Mouse (Mus musculus) neural tube, embryonic 15.5 days (tissue): ENCODE measurements around the gene Traf3ip3. TPM values are rescaled to one million over a fixed set of nuclear protein-coding genes. Genes with fewer than 3 reads are reported as not detected.
A peak's percentile ranks its signal among the peaks of the same experiment; 100 is the strongest.

Experiments used
- ATAC-seq: fragments of 200-750 bp; cut with Nextera tagmentation; 2 replicates; pipeline ENCODE4 v1.8.0; 2017; ENCODE audit warnings: mild to moderate bottlenecking, moderate TSS enrichment, moderate library complexity; ENCODE audit not compliant: low FRiP score
- H3K27ac ChIP-seq: fragments of 300-500 bp; sonication (generic); replicated peaks from 2 replicates; pipeline ENCODE4 v1.5.1; 2015; ENCODE audit warnings: mild to moderate bottlenecking, inconsistent platforms
- H3K27me3 ChIP-seq: fragments of 300-500 bp; sonication (generic); replicated peaks from 2 replicates; pipeline ENCODE4 v1.6.1; 2015; ENCODE audit warnings: inconsistent platforms
- H3K36me3 ChIP-seq: fragments of 300-500 bp; sonication (generic); 2 replicates; pipeline ENCODE4 v1.6.1; 2015; ENCODE audit warnings: inconsistent platforms
- H3K4me1 ChIP-seq: fragments of 300-500 bp; sonication (generic); 2 replicates; pipeline ENCODE4 v1.6.1; 2015; ENCODE audit warnings: inconsistent platforms
- H3K4me2 ChIP-seq: fragments of 300-500 bp; sonication (generic); 2 replicates; pipeline ENCODE4 v1.6.1; 2015; ENCODE audit warnings: inconsistent platforms, mild to moderate bottlenecking, moderate library complexity
- H3K4me3 ChIP-seq: fragments of 300-500 bp; sonication (generic); replicated peaks from 2 replicates; pipeline ENCODE4 v1.5.1; 2015; ENCODE audit warnings: mild to moderate bottlenecking, inconsistent platforms
- H3K9ac ChIP-seq: fragments of 300-500 bp; sonication (generic); replicated peaks from 2 replicates; pipeline ENCODE4 v1.6.1; 2015; ENCODE audit warnings: mild to moderate bottlenecking, inconsistent platforms
- H3K9me3 ChIP-seq: fragments of 300-500 bp; sonication (generic); replicated peaks from 2 replicates; pipeline ENCODE4 v1.6.1; 2016; ENCODE audit warnings: inconsistent platforms
- WGBS: fragments of 180-500 bp; shearing (Covaris S2); methylation state at CpG from one replicate; pipeline ENCODE4 v1.1.7; 2015; ENCODE audit warnings: mixed read lengths; 5-methylcytosine and 5-hydroxymethylcytosine counted together
- polyA plus RNA-seq: library from polyadenylated mRNA; unstranded; fragments of >200 nt; fragmentation: Nextera tagmentation; extraction: Ambion mirVana; gene quantifications from 2 replicates; pipeline ENCODE4 v1.2.1, GENCODE M21; 2015

Traf3ip3 gene
- polyA plus RNA-seq, 1 experiment from 2014 or later = 3.8 TPM

DNA sequence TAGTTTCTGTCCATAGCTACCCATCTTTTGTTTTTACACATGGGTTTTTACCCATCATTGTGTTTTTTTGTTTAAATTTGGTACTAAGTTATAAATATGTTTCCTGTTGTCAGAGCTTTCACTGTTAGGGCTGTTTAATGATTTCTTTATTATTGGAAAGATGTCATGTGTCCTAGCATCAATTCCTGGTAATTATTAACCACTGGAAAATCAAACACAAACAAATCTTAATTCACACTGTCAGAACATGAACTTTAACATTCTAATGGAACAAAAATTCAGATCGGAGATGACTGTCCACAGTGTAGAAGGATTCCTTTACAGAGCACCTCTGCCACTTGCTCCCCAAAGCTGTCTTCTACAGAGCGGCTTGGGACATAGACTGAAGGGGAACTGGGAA lies 3.9 kb upstream of the Traf3ip3 start:
- Histone ChIP-seq H3K4me3 (no peak overlapping the region), H3K4me1 (no peaks in the 10 kb centered on the region), H3K4me2 (no peak overlapping the region), H3K27ac (no peak overlapping the region), H3K36me3 (no peaks in the 10 kb centered on the region), H3K9me3 (no peaks in the 10 kb centered on the region), H3K9ac (no peak overlapping the region), H3K27me3 (no peaks in the 10 kb centered on the region)
- no peak for ATAC-seq
- WGBS = 94% methylated on average over 2 of the region's 2 CpGs

DNA sequence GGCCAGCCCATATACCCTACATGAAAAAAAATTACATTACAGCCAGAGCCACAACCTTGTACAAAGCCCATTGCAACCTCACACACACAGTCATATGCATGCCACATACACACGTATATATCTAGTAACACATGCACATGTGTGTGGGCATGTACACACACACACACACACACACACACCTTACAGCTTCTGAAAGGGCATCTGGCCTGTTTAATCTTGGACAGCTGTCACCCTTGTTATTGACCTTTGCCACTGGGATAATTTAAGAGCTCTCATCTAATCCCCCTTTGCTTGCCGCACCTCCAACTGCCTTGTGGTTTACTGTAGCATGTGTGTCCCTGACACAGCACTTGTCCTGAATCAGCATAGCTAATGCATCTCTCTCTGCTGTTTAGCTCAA lies 2.3 kb upstream of the Traf3ip3 start:
- Histone ChIP-seq H3K9ac (no peak overlapping the region), H3K36me3 (no peaks in the 10 kb centered on the region), H3K4me2 (no peak overlapping the region), H3K27ac (no peak overlapping the region), H3K27me3 (no peaks in the 10 kb centered on the region), H3K4me1 (no peaks in the 10 kb centered on the region), H3K4me3 (no peak overlapping the region), H3K9me3 (no peaks in the 10 kb centered on the region)
- ATAC-seq = no peak
- WGBS = 82% methylated on average over 2 of the region's 2 CpGs

DNA sequence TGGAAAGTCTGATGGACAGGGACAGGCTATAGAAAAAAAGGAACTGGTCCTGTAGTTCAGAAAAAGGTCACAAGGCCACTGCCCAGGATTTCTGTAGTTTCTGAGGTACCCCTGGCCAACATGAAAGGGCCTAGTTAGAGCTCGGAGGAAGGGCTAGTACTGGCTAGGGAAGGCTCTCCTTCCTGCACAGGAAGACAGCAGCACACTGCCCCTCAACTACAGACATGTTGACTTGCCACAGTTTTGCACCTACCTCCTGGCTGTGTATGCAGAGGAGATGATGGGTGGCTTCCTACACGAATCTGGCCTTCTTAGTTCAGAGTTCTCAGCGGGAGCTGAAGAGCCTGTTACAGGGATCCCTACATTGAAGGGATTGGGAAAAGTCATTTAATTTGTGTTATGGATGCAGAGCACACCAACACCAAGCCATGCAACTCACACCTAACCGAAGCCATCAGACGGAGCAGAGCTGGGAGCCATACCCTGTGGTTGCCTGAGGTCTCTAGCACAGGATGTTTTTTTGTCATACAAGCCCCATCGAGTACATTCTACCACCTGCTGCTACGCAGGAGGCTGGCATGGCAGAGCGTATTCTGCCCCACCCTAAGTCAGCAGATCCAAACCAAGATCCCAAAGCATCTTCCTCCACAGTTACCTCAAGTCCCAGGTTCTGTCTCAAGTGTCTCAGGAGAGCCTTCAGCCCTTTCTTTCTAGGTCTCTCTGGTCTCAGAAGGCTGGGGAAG lies 692 bp downstream of the Traf3ip3 start:
- Histone ChIP-seq H3K4me3 (no peak overlapping the region), H3K9ac (no peak overlapping the region), H3K36me3 (no peaks in the 10 kb centered on the region), H3K9me3 (no peaks in the 10 kb centered on the region), H3K4me2 (no peak overlapping the region), H3K27ac (no peak overlapping the region), H3K4me1 (no peaks in the 10 kb centered on the region), H3K27me3 (no peaks in the 10 kb centered on the region)
- no peak for ATAC-seq
- 86% methylated on average over 8 of the region's 8 CpGs for WGBS

DNA sequence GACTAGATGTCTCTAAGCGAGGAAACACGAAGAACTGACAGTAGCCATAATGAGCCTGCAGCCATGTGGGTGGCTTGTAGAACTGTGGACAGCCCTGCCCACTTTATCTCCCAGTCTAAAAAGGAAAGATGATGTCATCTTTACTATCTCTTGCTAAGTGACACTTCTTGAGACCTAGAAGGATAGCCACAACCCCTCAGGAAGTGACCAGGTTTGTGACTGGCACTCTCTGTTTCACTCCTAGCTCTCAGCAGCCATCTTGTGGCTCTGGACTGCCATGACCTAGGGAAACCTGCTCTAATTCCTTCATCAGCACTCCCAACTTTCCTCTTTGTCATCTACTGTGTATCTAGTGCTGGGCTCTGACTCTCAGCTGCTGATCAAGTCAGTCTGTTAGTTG lies 3.2 kb downstream of the Traf3ip3 start:
- no peaks in the 10 kb centered on the region for H3K9me3 ChIP-seq
- no peak overlapping the region for H3K4me3 ChIP-seq
- no peaks in the 10 kb centered on the region for H3K36me3 ChIP-seq
- no peak overlapping the region for H3K4me2 ChIP-seq
- no peak for ATAC-seq
- H3K9ac ChIP-seq = no peak overlapping the region
- WGBS = 92% methylated on average over 2 of the region's 2 CpGs
- H3K27me3 ChIP-seq = no peaks in the 10 kb centered on the region
- H3K27ac ChIP-seq = no peak overlapping the region
- no peaks in the 10 kb centered on the region for H3K4me1 ChIP-seq

DNA sequence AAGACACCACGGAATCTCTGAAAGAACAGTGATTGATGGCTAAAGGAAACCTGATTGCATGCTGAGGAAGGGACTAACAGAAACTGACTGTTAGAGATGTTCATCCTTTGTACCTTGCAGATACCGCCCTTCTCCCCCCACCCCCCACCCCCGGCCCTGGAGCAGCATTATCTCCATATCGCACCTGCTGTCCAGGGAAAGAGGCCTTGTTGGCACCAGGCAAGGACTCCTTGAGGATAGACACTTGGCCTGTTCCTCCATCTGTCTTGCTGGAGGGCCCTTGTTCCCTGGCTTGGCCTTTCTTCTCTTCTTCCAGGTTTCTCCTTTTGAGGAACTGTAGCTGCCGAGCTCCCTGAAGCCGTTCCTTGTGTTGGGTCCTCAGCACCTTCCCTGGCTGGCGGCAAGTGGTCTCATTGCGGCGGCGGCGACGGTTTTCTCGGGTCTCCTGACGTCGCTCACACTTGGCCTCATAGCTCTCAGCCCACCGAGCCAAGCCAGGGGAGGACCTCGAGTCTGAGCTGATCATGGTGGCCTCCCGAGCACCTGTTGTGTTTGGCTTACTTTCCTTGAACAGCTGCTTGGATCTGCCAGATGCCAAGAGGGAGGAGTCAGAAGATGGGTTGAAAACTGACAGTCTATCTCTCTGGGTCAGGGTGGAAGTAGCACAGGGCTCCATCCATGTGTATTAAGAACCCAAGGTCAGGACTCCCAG lies 3.9 kb downstream of the Traf3ip3 start:
- ATAC-seq = no peak
- WGBS = 88% methylated on average over 18 of the region's 18 CpGs
- Histone ChIP-seq H3K9me3 (no peaks in the 10 kb centered on the region), H3K27me3 (no peaks in the 10 kb centered on the region), H3K4me1 (no peaks in the 10 kb centered on the region), H3K36me3 (no peaks in the 10 kb centered on the region), H3K9ac (no peak overlapping the region), H3K4me2 (no peak overlapping the region), H3K4me3 (no peak overlapping the region), H3K27ac (no peak overlapping the region)

DNA sequence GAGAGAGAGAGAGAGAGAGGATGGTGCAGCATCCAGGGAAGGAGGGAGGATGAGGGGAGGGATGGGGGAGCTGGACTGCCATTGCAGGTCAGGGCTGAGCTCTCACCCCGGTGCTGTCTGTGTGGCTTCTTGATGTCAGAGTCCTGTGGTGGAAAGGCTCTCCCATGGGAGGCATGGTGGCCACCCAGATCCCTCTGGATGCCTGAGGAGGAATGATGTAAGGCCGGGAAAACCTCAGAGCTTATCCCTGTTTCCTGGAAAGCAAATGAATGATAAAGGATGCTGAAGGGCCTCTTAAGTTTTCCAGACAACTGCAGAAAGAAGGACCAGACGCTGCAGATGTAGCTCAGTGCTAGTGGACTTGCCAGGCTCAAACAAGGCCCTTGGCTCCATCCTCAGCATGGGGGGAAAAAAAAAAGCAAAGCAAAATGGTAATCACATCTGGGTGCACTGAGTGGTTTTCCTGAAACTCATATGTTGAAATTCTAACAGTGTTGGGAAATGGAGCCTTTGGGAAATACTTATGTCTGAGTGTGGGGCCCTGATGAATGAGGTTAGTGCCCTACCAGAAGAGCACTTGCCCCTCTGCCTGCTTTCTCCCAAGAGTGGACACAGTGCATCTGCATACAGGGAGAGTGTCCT lies 6.2 kb downstream of the Traf3ip3 start:
- no peaks in the 10 kb centered on the region for H3K9me3 ChIP-seq
- H3K27ac ChIP-seq = no peak overlapping the region
- 71% methylated on average over 3 of the region's 3 CpGs for WGBS
- H3K27me3 ChIP-seq = no peaks in the 10 kb centered on the region
- H3K4me2 ChIP-seq = no peak overlapping the region
- no peak overlapping the region for H3K9ac ChIP-seq
- H3K4me3 ChIP-seq = no peak overlapping the region
- peaks cover under 1% of the 10 kb centered on the region; the same call in 1 of the 2 replicates for H3K4me1 ChIP-seq
- H3K36me3 ChIP-seq = no peaks in the 10 kb centered on the region
- ATAC-seq = no peak

DNA sequence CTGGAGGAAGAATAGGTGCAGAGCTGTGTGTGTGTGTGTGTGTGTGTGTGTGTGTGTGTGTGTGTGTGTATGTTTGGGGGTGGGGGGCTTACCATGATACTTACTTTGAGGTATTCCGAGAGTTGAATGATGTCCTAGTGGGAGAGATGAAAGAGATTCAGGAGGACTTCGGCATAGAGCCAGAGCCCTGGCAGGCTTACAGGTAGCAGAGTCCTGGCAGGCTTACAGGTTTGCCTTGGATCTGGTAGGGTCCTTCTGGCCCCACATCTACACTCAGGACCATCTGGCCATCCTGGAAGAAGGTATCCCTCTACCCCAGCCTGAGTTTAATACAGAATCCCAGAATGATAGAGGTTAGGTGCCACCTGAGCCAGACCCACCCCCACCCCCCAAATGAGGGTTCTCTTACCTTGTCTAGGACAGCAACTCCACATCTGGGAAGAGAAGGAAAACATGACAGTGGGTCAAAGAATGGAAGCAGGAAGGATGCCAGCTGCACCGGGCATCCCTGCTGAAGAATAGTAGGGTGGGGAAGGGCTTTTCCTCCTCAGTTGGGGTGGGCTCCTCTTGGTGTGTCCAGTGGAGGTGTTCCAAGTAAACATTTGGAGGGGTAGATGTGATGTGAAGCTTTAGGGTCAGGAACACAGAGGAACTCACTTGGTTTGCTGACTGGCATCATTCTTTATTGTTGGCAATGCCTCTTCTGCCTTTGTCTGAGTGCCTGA lies 6.9 kb downstream of the Traf3ip3 start:
- no peak for ATAC-seq
- 84% methylated on average over 3 of the region's 3 CpGs for WGBS
- Histone ChIP-seq H3K36me3 (no peaks in the 10 kb centered on the region), H3K4me1 (peaks cover 7% of the 10 kb centered on the region), H3K4me2 (no peak overlapping the region), H3K9ac (no peak overlapping the region), H3K27me3 (no peaks in the 10 kb centered on the region), H3K4me3 (no peak overlapping the region), H3K27ac (no peak overlapping the region), H3K9me3 (no peaks in the 10 kb centered on the region)

DNA sequence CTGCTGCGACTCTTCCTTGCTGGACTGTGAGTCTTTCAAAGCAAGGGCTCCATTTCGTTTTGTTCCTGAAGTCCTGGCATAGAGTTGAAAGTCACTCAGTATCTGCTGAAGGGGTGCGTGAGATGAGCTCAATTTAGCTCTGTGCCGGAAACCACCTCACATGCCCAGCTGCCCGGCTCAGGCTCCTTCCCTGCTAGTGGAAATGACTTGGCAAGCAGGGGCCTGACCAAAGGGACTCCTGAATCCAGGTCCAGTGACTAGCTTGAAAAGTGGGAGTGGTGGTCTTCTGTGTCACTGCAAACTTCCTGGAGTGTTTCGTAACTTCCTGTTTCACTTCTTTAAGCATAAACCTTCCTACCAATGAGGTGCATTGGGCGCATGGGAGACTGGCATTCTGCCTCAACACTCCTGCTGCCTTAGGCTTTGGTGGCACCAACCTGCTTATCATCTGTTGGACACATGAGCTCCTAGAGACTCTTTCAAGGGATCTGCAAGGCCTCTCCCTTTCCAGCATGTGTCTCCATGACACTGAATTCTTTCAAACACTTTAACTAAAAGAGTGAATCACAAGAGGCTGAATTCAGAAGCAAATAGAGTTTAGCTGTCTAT lies 9.7 kb downstream of the Traf3ip3 start:
- H3K27me3 ChIP-seq = no peaks in the 10 kb centered on the region
- no peaks in the 10 kb centered on the region for H3K36me3 ChIP-seq
- H3K4me3 ChIP-seq = no peak overlapping the region
- H3K9me3 ChIP-seq = no peaks in the 10 kb centered on the region
- peaks cover 10% of the 10 kb centered on the region for H3K4me1 ChIP-seq
- H3K4me2 ChIP-seq = no peak overlapping the region
- WGBS = 89% methylated on average over 7 of the region's 7 CpGs
- H3K27ac ChIP-seq = no peak overlapping the region
- no peak for ATAC-seq
- H3K9ac ChIP-seq = no peak overlapping the region

DNA sequence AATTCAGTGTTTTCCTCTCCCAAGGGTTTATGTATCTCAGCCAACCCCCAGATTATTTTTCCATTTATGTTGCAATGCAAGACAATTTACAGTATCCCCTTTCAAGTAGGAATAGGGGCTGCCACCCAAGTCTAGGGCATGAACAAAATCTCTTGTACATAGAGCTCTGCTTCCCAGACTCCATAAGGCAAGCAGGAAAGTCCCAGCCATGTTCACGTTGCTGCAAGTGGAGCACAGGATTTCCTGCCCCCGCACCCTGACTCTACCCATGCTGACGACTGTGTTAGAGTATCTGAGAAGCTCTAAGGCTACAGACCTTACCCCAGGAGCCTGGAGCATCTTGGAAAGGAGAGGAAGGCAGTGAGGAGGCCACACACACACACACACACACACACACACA lies 11.7 kb downstream of the Traf3ip3 start:
- Histone ChIP-seq H3K27me3 (no peaks in the 10 kb centered on the region), H3K36me3 (no peaks in the 10 kb centered on the region), H3K4me2 (no peak overlapping the region), H3K9ac (no peak overlapping the region), H3K4me1 (peaks cover 10% of the 10 kb centered on the region), H3K27ac (peak overlapping the region; percentile 54), H3K4me3 (no peak overlapping the region), H3K9me3 (no peaks in the 10 kb centered on the region)
- ATAC-seq = no peak
- WGBS = 60% methylated on average over 3 of the region's 3 CpGs

DNA sequence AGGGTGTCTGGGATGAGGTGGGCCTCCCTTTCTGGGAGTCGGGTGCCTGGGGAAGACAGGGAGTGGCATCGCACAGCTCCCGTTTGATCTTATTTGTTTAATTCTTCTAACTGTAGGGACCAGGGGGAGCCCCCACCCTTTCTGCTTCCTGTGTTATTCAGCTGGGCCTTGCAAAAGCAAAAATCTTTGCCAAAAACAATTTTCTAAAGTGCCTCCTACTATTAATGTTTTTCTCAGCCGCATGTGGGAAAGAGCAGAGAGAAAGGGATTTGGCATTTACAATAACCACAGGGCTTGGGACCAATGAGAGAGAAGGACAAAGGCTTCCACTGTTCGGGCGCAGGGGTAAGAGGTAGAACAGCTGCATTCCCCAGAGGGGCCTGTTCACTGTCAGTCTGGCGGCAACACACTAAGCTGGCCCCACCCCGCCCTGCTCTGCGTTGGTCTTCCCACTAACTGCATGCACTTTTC lies 12.3 kb downstream of the Traf3ip3 start:
- no peak overlapping the region for H3K4me3 ChIP-seq
- no peak overlapping the region for H3K4me2 ChIP-seq
- H3K27me3 ChIP-seq = no peaks in the 10 kb centered on the region
- H3K27ac ChIP-seq = peak overlapping the region; percentile 54
- H3K9ac ChIP-seq = no peak overlapping the region
- peaks cover 10% of the 10 kb centered on the region for H3K4me1 ChIP-seq
- 33% methylated on average over 9 of the region's 9 CpGs for WGBS
- H3K9me3 ChIP-seq = no peaks in the 10 kb centered on the region
- H3K36me3 ChIP-seq = no peaks in the 10 kb centered on the region
- ATAC-seq = peak; percentile 61

DNA sequence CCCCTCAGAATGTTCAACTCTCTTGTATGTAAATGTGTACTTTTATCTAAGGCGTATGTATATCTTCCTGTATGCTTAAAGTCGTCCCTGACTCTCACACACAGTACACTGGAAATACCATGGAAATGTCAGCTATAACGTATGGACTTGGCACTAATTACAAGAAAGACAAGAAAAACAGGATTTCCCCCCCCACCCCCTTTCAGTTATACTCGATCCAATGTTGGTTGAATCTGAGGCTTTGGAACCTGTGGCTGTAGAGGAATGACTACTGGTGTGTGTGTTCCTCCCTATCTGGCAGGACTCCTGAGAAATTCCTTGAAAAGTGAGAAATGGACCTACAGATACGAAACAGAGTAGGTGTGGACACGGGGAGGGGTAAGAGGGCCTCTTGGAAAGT lies 13.2 kb downstream of the Traf3ip3 start:
- Histone ChIP-seq H3K9ac (no peak overlapping the region), H3K27me3 (no peaks in the 10 kb centered on the region), H3K4me1 (peaks cover 10% of the 10 kb centered on the region), H3K36me3 (no peaks in the 10 kb centered on the region), H3K4me3 (no peak overlapping the region), H3K27ac (peak overlapping the region; percentile 38), H3K4me2 (no peak overlapping the region), H3K9me3 (no peaks in the 10 kb centered on the region)
- WGBS = 82% methylated on average over 6 of the region's 6 CpGs
- ATAC-seq = no peak
